Mouse (Mus musculus) cerebellum, adult 9-11 months (tissue): ENCODE results near the gene Lsm6.

ENCODE experiments used
- DNase-seq: peaks from one replicate; pipeline ENCODE4 v3.0.0; 2022

Lsm6 gene

DNA sequence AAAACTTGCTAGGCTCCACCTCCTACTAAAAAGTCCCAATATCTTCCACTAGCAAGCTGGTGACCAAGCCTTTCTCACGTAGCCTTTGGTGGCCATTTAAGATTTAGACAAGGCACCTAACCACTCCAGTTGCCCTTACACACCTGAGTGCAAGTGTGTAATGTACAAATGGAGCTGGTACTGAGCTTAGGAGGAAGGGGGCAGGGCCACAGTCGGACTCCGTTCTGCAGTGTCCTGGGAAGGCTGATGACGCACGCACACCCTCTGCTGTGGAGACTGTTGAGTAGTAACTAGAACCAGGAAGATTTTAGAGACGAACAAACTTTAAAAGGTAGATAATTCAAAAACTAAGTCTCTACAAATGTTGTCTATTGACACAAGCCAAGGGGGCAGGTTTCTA is 19.7 kb downstream of the Lsm6 start:
- DNase-seq: no peak

DNA sequence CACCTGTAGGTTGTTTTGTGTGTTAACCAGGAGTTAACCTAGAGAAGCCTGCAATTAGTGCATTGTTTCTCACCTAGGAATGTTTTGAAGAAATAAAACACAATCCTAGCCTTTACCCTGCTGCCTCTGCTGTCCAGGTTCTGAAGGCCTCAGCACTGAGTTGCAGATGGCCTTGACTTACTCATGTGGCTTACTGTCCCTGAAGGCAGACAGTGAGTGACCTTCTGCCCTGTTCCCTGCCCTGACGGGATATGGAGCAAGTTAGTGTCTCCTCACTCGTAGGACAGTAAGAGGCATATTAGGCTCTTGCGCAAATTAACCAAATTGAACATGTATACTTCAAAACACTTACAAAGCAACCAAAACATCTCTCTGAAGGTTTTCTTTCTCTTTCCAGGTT is 22.3 kb downstream of the Lsm6 start:
- no peak for DNase-seq

DNA sequence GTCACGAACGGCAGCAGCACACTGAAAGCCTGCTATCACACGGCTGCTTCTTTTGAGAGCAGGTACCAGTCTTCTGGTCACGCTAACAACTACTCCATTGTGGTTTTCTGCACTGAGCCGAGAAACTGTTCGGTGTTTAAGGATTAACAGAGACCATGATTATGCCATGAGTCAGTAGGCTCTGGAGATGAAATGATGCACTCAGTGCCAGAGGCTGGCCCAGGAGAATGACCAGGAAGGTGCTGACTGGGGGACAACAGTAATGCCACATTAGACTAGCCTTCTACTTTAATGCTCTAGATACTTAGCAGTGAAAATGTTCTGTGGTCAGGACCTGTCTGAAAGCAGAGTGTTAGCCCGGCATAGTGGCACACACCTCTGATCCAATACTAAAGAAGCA is 23.0 kb downstream of the Lsm6 start:
- DNase-seq: no peak

DNA sequence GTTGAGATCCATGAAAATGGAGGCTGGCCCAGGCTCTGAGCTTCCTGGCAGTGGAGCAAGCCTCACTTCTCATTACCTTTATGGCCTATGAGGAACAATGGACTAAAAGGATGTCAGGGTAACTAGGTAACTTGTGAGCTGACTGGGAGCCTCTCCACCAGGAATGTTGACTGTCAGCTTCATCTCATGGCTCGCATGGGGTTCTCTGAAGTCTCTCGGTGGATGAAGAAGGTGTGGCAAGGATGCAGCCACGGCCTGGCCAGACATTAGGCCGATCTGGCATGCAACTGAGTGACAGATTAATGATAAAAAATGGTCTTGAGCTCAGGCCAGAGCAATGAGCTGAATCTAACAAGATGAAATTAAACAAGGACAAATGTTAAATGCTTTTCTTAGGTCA is 27.7 kb downstream of the Lsm6 start:
- no peak for DNase-seq

DNA sequence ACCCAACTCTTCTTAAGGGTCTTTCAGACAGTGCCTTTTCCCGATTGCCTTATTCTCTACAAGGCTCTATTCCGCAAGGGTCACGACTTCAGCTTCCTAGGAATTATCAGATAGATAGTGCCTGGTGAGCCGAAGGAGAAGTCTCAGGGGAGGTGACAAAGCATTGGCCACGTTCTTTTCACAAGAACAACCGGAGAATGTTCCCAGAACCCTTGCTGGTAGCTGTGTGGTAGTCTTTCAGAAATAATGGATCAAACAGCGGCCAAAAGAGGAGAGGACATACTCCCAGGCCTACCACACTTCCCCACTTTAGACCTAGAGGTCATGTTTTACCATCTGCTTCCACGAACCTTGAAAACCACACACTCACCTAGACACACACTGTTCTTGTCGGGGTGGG is 44.1 kb downstream of the Lsm6 start:
- no peak for DNase-seq

DNA sequence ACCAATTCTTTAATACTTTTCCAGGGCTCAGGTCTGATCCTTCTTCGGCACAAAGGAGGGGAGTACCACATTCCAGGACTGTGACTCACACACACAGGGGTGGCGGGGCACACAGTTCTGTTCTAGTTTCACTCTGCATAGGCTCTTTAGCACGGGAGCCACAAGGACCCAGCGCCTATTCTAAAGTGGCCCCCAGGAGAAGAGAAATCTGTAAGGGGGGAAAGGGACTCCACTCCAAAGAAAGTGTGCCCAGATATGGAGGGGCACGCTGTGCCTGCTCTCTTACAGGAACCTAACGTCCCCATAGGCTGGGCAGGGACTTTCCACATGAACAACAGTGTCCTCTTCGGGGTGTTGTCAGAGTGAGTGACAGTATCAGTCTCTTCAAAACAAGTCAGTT is 49.7 kb downstream of the Lsm6 start:
- DNase-seq: no peak

DNA sequence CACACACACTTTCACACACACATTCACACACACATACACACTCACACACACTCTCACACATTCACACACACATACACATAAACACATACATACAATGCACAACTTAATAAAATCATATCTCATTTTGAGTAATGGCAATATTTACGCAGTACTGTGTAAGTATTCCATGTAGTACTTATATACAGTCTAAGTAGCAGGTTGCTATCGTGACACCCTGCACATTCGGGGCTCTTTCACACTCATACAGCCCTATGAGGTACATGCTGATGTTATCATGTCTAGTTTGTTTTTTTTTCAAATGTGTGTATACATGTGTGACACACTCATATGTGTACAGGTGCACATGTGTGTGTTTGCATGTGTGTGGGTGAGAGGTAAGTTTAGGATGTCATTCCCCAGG is 50.4 kb downstream of the Lsm6 start:
- DNase-seq: no peak

DNA sequence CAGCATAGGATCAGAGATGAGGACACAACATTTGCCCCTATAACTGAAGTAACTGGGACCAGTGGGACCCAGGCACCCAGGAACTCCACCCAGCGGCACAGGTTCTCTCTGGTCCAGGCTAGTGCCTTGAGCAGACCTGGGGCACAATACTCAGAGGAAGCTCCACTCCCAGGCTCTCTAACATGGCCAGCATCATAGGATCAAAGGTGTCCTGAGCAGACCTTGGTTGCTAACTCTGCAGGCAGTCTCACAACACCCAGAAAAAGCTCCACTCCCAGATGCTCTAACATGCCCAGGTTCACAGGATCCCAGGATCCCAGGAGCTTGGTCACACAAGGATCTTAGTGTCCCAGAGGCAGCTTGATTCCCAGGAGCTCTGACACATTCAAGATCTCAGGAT is 55.4 kb downstream of the Lsm6 start:
- no peak for DNase-seq

DNA sequence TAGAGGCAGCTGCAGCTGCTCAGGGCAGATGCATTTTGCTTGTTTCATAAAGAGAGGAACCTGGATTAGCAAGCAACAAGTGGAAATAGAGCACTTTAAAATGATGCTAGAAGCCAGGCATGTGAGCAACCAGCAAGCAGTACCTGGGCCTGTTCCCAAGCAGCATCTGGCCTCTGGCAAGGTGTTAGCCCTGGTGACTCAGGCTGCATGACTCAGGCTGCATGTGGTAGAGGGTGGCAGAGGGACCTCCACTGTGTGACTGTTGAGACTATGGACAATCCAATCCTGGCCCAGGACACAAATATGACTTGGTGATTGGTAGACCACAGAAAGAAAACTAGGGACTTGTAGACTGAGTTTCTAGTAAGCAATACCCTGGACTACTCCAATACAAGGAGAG is 56.0 kb downstream of the Lsm6 start:
- DNase-seq: no peak

DNA sequence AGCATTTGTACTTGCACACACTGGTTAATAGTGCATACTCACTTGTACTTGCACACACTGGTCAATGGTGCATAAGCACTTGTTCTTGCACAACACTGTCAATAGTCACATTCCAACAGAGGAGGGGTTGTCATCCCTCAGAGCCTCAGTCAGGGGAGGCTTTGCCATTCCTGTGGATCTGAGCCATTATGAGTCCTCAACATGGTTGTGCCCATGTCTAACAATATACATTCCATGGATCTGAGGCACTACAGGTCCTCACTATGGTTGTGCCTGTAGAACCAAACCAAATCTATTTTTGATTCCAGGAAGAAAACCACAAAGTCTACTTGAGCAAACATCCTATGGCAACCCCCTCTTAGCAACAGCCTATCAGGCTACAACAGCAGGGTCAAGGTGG is 61.8 kb downstream of the Lsm6 start:
- no peak for DNase-seq

DNA sequence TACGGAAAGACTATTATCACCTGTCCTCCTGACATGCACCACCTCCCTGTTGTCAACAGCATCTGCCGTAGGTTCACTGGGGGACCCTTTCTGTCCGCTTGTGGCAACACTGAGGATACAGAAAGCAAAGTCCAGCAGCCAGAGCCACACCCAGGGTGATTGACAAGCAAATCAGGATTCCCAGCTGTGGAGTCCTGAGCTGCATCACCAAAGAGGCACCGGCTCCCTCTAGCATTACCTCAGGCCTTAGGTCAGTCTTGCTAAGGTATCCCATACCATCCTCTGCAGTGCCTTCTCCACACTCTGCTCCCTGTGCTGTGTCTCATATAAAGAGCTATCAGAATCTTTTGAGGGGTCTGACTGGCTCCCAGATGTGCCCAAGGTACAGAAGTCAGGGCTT is 66.0 kb downstream of the Lsm6 start:
- no peak for DNase-seq
